Mouse (Mus musculus) limb, embryonic 10.5 days (tissue): ENCODE results near the gene Jph2. TPM values are rescaled to one million over a fixed set of nuclear protein-coding genes. Genes with fewer than 3 reads are reported as not detected.

Experiments
- DNase-seq: peaks from one replicate; pipeline ENCODE4 v3.0.0-alpha.2; 2017; ENCODE audit warnings: low spot score
- H3K27ac ChIP-seq: fragments of 300-500 bp; sonication (generic); 2 replicates; pipeline ENCODE4 v1.5.1; 2016; ENCODE audit warnings: mild to moderate bottlenecking
- H3K27me3 ChIP-seq: fragments of 300-500 bp; sonication (generic); 2 replicates; pipeline ENCODE4 v1.6.1; 2016; ENCODE audit warnings: low read depth, mild to moderate bottlenecking; ENCODE audit not compliant: poor library complexity, severe bottlenecking
- H3K36me3 ChIP-seq: fragments of 300-500 bp; sonication (generic); 2 replicates; pipeline ENCODE4 v1.6.1; 2016; ENCODE audit warnings: mild to moderate bottlenecking, moderate library complexity
- H3K4me1 ChIP-seq: fragments of 300-500 bp; sonication (generic); 2 replicates; pipeline ENCODE4 v1.6.1; 2016
- H3K4me3 ChIP-seq: fragments of 300-500 bp; sonication (generic); 2 replicates; pipeline ENCODE4 v1.5.1; 2016; ENCODE audit warnings: mild to moderate bottlenecking, moderate library complexity
- H3K9me3 ChIP-seq: fragments of 300-500 bp; sonication (generic); replicated peaks from 2 replicates; pipeline ENCODE4 v1.6.1; 2016; ENCODE audit warnings: mild to moderate bottlenecking
- WGBS: fragments of 180-500 bp; shearing (Covaris S2); methylation state at CpG from one replicate; pipeline ENCODE4 v1.1.7; 2016; 5-methylcytosine and 5-hydroxymethylcytosine counted together
- polyA plus RNA-seq: library from polyadenylated mRNA; unstranded; fragments of >200 nt; fragmentation: Nextera tagmentation; extraction: Ambion mirVana; gene quantifications from 2 replicates; pipeline ENCODE4 v1.2.1, GENCODE M21; 2016

Gene Jph2
- polyA plus RNA-seq, 1 experiment from 2014 or later: 0.71 TPM

DNA sequence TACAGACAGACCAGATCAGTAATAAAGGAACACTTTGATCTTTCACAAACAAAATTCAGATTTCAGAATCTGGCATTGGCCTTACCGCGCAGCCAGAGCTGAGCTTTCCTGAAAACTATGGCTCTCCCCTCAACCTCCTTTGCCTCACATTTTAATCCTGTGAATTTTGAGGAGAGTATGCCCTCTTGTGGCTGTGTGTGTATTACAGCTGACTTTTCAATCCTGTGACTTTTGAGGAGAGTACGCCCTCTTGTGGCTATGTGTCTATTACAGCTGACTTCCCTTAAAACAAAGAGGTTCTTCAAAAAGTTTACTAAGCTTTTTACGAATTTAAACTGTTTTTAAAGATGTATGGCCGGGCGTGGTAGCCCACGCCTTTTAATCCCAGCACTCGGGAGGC is 3.4 kb upstream of the Jph2 start:
- Histone ChIP-seq H3K27ac (no peak overlapping the region), H3K9me3 (no peaks in the 10 kb centered on the region), H3K27me3 (no peaks in the 10 kb centered on the region), H3K36me3 (peaks cover 14% of the 10 kb centered on the region), H3K4me3 (no peak overlapping the region), H3K4me1 (peaks cover 18% of the 10 kb centered on the region)
- WGBS: 17% methylated on average over 8 of the region's 8 CpGs
- peak; percentile 78 for DNase-seq

DNA sequence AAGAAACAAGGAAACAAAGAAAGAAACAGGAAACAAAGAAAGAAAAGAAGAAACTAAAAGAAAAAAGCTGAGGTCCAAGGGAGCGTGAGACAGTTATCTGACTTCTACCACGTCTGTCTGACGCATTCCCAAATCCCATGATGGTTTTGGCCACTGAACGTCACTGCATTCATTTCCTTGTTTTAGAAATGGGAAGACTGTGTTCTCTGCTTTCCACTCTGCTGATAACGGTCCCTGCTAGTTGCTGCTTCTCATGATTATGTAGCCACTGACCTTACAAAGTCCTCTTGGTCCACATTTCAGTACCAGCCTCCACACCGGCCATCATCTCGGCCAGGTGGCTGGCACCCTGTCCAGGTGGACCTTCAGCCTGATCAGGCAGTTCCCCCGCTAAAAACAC is 1.4 kb upstream of the Jph2 start:
- 88% methylated on average over 8 of the region's 8 CpGs for WGBS
- no peak overlapping the region for H3K27ac ChIP-seq
- DNase-seq: no peak
- H3K27me3 ChIP-seq: no peaks in the 10 kb centered on the region
- no peaks in the 10 kb centered on the region for H3K9me3 ChIP-seq
- no peak overlapping the region for H3K4me3 ChIP-seq
- no peaks in the 10 kb centered on the region for H3K36me3 ChIP-seq
- peaks cover 19% of the 10 kb centered on the region for H3K4me1 ChIP-seq

DNA sequence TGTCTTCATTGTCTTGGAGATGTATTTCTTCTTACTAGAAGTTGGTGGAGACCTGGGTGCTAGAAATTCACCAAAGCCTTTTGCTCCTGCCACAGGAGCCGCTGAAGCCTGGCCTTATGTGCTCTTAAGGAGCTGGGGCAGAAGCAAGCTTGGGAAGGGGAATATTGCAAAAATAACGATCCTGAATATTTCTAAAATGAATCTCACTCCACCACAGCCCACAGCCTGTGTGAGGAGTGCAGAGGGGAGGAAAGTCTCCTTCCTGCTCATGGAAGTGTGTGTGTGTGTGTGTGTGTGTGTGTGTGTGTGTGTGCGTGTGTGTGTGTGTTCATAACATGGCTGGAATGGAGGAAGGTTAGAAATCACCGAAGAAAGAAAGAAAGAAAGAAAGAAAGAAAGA is 977 bp upstream of the Jph2 start:
- Histone ChIP-seq H3K4me1 (peaks cover 24% of the 10 kb centered on the region), H3K27ac (peak overlapping the region; percentile 63; the same call in 1 of the 2 replicates), H3K4me3 (no peak overlapping the region), H3K36me3 (no peaks in the 10 kb centered on the region), H3K27me3 (no peaks in the 10 kb centered on the region), H3K9me3 (no peaks in the 10 kb centered on the region)
- 89% methylated on average over 4 of the region's 4 CpGs for WGBS
- DNase-seq: no peak

DNA sequence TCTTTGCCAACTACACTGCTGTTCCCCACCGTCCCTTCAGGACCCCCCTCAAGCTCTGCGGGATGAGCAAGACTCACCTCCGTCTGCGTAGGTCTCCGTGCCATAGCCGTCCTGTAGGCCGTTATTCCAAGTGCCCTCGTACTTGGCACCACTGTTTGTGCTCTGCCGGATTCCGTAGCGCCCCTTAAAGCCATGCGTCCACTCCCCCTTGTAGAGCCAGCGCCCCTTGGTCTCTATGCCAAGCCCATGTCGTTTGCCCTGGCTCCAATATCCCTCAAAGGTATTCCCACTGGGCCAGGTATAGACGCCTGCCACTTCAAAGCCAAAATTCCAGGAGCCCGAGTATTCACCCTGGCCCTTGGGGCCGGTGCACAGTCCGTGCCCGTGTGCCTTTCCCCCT is 722 bp downstream of the Jph2 start:
- Histone ChIP-seq H3K4me1 (peaks cover 24% of the 10 kb centered on the region), H3K27ac (peak overlapping the region; percentile 63), H3K36me3 (no peaks in the 10 kb centered on the region), H3K4me3 (peak overlapping the region; percentile 39; the same call in 1 of the 2 replicates), H3K27me3 (no peaks in the 10 kb centered on the region), H3K9me3 (no peaks in the 10 kb centered on the region)
- 91% methylated on average over 19 of the region's 19 CpGs for WGBS
- DNase-seq: no peak

DNA sequence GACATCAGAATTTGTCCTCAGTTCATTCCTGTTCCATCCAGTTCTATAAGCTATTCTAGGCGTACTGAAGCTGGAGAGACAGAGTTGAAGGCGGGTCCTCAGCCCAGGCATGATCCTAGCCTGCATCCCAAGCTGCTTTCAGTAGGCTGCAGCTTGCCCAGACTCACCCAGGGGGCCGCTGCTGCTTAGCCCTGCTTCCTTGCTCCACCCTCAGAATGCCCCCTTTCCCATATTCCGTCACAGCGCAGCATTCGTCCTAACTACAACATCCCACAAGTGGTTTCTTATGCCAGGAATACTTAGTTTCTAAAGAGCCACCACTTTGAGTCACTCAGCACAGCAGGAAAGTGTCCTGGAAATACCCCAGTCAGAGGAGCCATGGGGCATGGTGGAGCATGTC is 2.8 kb downstream of the Jph2 start:
- 83% methylated on average over 6 of the region's 6 CpGs for WGBS
- Histone ChIP-seq H3K9me3 (no peaks in the 10 kb centered on the region), H3K27ac (no peak overlapping the region), H3K27me3 (no peaks in the 10 kb centered on the region), H3K4me3 (no peak overlapping the region), H3K4me1 (peaks cover 24% of the 10 kb centered on the region), H3K36me3 (no peaks in the 10 kb centered on the region)
- no peak for DNase-seq

DNA sequence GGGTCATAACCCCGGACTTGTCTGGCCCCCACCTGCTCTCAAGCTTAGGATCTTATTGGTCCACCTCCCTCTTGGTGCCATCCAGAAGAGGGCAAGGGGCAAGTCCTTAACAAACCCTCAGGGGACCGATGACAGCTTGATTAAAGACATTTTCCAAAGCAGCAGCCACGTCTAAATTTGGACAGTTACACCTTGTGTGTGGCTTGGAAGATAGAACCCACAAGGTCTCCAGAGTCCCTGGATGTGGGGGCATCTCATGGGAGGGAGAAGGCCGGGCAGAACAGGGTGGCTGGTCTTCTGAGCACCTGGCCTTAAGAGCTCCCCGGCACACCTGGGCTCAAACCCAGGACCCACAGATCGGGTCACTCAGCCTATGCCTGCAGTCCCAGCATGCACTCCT is 3.8 kb downstream of the Jph2 start:
- H3K4me3 ChIP-seq: no peak overlapping the region
- DNase-seq: no peak
- no peaks in the 10 kb centered on the region for H3K27me3 ChIP-seq
- WGBS: 80% methylated on average over 6 of the region's 6 CpGs
- peaks cover 24% of the 10 kb centered on the region for H3K4me1 ChIP-seq
- H3K27ac ChIP-seq: no peak overlapping the region
- no peaks in the 10 kb centered on the region for H3K36me3 ChIP-seq
- H3K9me3 ChIP-seq: no peaks in the 10 kb centered on the region

DNA sequence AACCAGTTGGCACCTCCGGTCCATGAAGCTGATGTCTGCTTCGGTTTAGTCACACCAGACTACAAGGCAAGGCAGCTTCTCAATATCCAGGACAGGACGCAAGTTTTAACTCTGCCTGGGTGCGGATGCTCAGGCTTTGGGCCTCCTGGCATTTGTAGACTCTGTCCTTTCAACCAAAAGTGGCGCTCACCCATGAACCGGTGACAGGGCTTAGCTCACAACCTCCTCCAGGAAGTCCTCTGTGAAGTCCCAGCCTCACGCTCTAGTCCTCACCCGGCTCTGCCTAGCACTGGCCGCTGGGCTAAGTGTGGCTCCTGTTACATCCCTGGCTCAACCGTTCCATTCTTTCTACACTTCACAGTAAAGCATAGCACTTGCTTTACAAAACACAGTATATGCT is 4.6 kb downstream of the Jph2 start:
- no peaks in the 10 kb centered on the region for H3K9me3 ChIP-seq
- no peak overlapping the region for H3K4me3 ChIP-seq
- H3K27me3 ChIP-seq: no peaks in the 10 kb centered on the region
- H3K36me3 ChIP-seq: no peaks in the 10 kb centered on the region
- H3K4me1 ChIP-seq: peaks cover 19% of the 10 kb centered on the region
- WGBS: 95% methylated on average over 10 of the region's 10 CpGs
- no peak for DNase-seq
- no peak overlapping the region for H3K27ac ChIP-seq

DNA sequence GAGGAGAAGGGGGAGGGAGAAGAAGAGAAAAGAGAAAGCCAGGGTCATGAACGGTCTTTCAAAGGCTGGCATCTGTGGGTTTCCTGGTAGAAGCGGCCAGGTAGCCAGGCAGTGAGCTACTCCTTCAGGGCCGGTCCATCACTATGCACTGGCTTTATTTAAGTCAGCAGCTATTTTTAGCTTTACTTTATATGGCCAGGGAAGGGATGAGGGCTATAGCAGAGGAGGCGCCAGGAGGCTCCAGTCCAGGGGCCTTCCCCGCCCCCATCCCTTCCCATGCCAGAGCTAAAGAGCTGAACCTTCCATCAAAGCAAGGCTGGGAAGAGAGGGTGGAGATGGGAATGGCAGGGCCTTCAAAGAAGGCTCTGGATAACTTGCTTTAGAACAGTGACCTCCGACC is 5.4 kb downstream of the Jph2 start:
- DNase-seq: no peak
- H3K27me3 ChIP-seq: no peaks in the 10 kb centered on the region
- no peak overlapping the region for H3K4me3 ChIP-seq
- 73% methylated on average over 6 of the region's 6 CpGs for WGBS
- no peaks in the 10 kb centered on the region for H3K36me3 ChIP-seq
- H3K9me3 ChIP-seq: no peaks in the 10 kb centered on the region
- H3K4me1 ChIP-seq: peaks cover 11% of the 10 kb centered on the region
- no peak overlapping the region for H3K27ac ChIP-seq

DNA sequence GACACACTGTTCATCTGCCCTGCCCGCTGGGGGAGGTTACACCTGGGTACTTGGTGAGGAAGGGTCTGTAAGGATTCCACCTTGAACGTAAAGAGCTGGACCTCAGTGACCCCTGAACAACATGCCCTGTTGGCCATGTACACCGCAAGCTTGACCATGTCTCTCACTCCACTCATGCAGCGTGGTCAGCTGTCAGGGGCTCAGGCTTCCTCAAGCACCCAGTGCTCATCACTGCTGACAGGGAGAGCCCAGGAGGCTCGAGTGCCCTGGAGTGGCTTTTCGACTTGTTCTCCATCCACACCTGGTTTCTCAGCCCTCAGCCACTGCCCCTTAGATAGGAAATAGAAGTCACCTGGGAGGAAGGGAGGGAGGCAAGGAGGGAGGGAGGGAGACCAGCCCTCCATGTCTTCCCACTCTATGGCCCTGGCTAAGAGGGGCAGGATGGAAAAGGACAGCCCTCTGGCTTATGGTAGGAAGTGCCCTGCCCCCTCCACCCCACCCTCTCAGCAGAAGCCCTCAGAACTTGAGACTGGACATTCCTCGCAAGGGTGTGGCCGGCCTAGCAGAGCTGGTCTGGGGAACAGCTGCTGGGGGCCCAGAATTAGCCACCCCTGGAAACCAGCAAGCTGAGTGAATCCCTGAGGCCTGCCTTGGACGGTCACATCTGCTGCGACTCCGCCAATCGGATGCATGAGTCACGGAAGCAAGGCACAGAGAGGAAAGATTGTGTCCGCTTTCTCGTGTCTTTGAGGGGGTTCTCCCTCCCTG is 11.2 kb downstream of the Jph2 start:
- Histone ChIP-seq H3K27me3 (no peaks in the 10 kb centered on the region), H3K4me3 (no peak overlapping the region), H3K4me1 (peaks cover 8% of the 10 kb centered on the region), H3K36me3 (no peaks in the 10 kb centered on the region), H3K27ac (peak overlapping the region; percentile 19; the same call in 1 of the 2 replicates), H3K9me3 (no peaks in the 10 kb centered on the region)
- DNase-seq: no peak
- 68% methylated on average over 15 of the region's 15 CpGs for WGBS

DNA sequence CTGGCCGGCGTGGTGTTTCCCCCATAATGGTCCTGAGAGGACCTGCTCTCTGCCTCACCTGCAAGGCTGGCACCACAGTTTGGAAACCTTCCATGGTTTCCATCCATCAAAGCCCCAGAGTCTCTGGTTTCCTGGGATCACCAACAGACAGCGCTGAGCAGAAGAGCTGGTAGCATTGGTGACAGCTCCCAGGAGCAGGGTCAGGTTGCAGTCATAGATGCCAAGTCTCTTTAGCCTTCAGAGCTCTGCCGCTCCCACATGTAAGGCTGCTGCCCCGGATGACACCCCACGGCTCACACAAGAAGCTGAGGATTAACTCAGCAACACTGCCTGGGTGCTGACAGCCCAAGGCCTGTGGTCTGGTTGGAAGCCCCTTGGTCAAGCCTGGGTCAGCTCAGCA is 12.7 kb downstream of the Jph2 start:
- no peaks in the 10 kb centered on the region for H3K9me3 ChIP-seq
- H3K4me1 ChIP-seq: peaks cover 8% of the 10 kb centered on the region
- H3K36me3 ChIP-seq: no peaks in the 10 kb centered on the region
- H3K4me3 ChIP-seq: no peak overlapping the region
- WGBS: 91% methylated on average over 6 of the region's 6 CpGs
- no peak overlapping the region for H3K27ac ChIP-seq
- H3K27me3 ChIP-seq: no peaks in the 10 kb centered on the region
- no peak for DNase-seq

DNA sequence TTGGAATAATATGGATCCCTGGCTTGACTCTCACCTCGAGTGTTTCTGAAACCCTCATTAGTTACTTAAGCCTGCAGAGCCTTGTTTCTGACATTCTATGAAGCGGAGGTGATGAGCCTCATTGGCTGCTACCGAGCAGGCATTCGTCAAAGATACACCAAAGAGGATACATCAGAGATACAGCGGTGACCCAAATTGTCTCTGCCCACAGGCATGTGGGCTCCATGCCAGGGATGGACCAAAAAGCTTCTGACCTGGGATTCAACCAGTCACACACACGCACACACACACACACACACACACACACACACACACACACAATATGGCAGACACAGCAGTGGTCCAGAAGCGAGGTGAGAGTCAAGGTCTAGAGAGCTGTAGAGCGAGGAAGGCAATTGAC is 16.5 kb downstream of the Jph2 start:
- no peak for DNase-seq
- H3K4me1 ChIP-seq: 0 out of 2 replicates have a peak, but pooled peaks cover under 1% of the 10 kb centered on the region
- no peak overlapping the region for H3K4me3 ChIP-seq
- no peak overlapping the region for H3K27ac ChIP-seq
- whole genome bisulfite sequencing: 89% methylated on average over 8 of the region's 8 CpGs
- H3K36me3 ChIP-seq: no peaks in the 10 kb centered on the region
- no peaks in the 10 kb centered on the region for H3K9me3 ChIP-seq
- H3K27me3 ChIP-seq: peaks cover 24% of the 10 kb centered on the region

DNA sequence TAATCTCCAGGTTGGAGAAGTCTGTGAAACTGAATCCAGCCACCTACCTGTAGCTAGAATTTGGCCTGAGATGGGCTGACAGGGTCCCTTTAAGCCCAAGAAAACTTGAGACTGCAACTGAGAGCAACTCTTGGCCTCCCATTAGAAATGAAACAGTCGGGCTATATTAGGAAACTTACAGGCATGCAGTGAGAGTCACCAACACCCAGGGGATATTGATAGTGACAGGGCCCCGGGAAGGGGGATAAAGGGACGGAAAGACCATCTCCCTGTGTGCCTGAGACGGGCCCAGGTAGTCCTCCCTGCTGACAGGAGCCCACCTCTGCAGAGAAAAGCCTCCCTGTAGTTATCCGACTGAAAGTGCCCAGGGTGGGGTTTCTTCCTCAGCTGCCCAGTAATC is 18.4 kb downstream of the Jph2 start:
- peaks cover 8% of the 10 kb centered on the region for H3K4me1 ChIP-seq
- H3K27me3 ChIP-seq: peaks cover 42% of the 10 kb centered on the region
- 79% methylated on average over 5 of the region's 5 CpGs for WGBS
- DNase-seq: no peak
- H3K27ac ChIP-seq: no peak overlapping the region
- H3K36me3 ChIP-seq: no peaks in the 10 kb centered on the region
- no peak overlapping the region for H3K4me3 ChIP-seq
- H3K9me3 ChIP-seq: no peaks in the 10 kb centered on the region

DNA sequence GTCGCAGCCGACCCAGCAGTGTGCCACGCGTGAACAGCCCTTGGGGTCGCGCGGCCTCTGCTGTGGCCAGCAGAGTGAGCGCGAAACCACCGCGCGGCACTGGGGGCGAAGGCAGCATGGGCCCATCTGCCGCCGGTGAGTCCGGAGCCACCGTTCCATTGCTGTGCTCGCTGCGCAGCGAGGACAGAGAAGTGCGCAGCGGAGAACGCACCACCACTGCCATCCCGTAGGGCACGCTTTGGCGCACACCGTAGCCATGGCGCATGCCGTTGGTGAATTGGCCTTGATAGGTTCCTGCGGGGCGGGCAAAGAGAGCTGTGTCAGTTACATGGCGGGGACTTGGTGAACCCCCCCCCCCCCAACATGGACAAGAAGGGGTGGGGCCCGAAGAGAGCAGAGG is 21.7 kb downstream of the Jph2 start:
- 34% methylated on average over 33 of the region's 33 CpGs for WGBS
- DNase-seq: no peak
- Histone ChIP-seq H3K36me3 (no peaks in the 10 kb centered on the region), H3K9me3 (no peaks in the 10 kb centered on the region), H3K27ac (no peak overlapping the region), H3K4me1 (peaks cover 8% of the 10 kb centered on the region), H3K4me3 (peak overlapping the region; percentile 19; the same call in 1 of the 2 replicates), H3K27me3 (peaks cover 53% of the 10 kb centered on the region)

DNA sequence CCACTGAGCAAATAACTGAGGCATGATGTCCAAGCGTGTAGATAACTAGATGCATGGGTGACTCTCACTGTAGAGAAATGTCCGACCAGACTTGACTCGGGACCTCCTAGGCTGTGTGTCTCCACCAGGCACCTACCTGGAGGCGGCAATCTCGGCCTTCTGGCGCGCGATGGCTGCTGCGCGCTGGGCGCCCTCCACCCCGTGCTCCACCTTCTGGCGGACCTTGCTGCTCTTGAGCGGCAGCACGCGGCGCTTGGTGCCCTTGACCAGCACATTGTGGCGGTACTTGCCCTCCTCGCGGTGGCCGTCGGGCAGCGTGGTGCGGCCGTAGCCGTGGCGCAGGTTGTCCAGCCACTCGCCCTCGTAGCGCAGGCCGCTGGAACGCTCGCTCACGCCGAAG is 22.3 kb downstream of the Jph2 start:
- WGBS: 29% methylated on average over 35 of the region's 35 CpGs
- DNase-seq: no peak
- H3K36me3 ChIP-seq: no peaks in the 10 kb centered on the region
- no peak overlapping the region for H3K27ac ChIP-seq
- peaks cover 53% of the 10 kb centered on the region for H3K27me3 ChIP-seq
- H3K4me3 ChIP-seq: peak overlapping the region; percentile 19; the same call in 1 of the 2 replicates
- H3K4me1 ChIP-seq: peaks cover 8% of the 10 kb centered on the region
- H3K9me3 ChIP-seq: no peaks in the 10 kb centered on the region
